Mouse (Mus musculus) cortical plate, adult 2 months (tissue): ENCODE measurements around the gene Trim2.

ENCODE experiments used
- CTCF ChIP-seq: fragments of 200-500 bp; IDR thresholded peaks from 2 replicates; pipeline ENCODE4 v1.5.1; 2011; ENCODE audit warnings: mild to moderate bottlenecking, control low read depth, low read length; ENCODE audit not compliant: insufficient read depth; ENCODE audit errors: extremely low read depth
- POLR2A ChIP-seq: fragments of 200-500 bp; IDR thresholded peaks from 2 replicates; pipeline ENCODE4 v1.6.1; 2011; ENCODE audit warnings: mild to moderate bottlenecking, low read length, control low read depth; ENCODE audit not compliant: insufficient read depth; ENCODE audit errors: extremely low read depth

GRCm38 (mm10) chr3:84181717-84182116 lies 125.0 kb downstream of the Trim2 start:
- no peak for TF ChIP-seq CTCF
- TF ChIP-seq POLR2A: no peak
